In the genomic region with DNA sequence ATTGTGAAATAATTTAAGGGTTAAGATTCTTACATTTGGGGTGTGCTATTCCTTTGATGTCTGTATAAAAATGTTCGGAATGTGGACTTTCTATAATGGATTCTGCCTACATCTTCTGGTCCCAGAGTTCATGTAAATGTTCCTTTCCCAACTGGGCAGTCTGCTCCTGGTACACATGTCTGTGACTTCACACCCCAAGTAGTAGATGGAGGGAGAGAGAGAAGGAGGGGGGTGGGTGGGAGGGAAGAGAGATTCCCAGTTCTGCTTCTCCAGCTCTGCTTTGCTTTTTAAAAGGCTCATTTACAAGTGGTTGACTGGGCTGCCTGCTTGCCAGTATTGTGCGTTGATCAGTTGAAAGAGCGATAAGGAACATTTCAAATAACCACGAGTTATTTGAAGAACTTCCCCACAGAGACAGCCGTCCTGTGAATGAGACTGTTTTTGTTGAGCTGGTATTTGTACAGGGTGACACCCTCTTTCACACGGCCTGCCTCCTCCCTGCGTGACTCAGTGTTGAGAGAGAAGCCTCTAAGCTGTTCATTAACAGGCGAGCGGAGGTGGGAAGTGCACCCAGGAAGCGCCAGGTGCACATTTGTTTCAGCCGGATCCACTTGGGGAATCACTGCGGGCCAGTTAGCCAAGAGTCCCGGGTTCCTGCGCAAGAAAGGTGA, we compare ENCODE assay signal across 8 mouse cellular contexts. TPM values are rescaled to one million over a fixed set of nuclear protein-coding genes. Genes with fewer than 3 reads are reported as not detected.
DNase-seq lines count a peak whose midpoint lies in the region; ATAC-seq and TF ChIP-seq lines count a peak whose summit lies in the region.

Gene Scel, plus strand, starts transcription at position 541 of the 671 bp plus-strand sequence.

- in situ Hi-C loops in Patski (cut with MboI; ENCODE audit: low pct_unique_long_range_greater_than_20kb): loop anchor here (25.0 kb wide), 1 partner anchor 426 kb away; the partner anchor contains the start of gene Fbxl3

- H3K36me3 ChIP-seq in heart, embryonic 14.5 days (ENCODE audit: control insufficient read depth, insufficient read depth, low read length): no peaks in the 10 kb centered on the region
- no peaks in the 10 kb centered on the region for H3K36me3 ChIP-seq in hindbrain, embryonic 13.5 days
- no peaks in the 10 kb centered on the region for H3K36me3 ChIP-seq in liver, embryonic 13.5 days
- no peaks in the 10 kb centered on the region for H3K36me3 ChIP-seq in thymus, adult 2 months (ENCODE audit: control insufficient read depth, insufficient read depth, low read length)

- H3K9me3 ChIP-seq in heart, embryonic 14.5 days (ENCODE audit: control insufficient read depth, low read length): no peaks in the 10 kb centered on the region
- no peaks in the 10 kb centered on the region for H3K9me3 ChIP-seq in hindbrain, embryonic 13.5 days
- no peaks in the 10 kb centered on the region for H3K9me3 ChIP-seq in liver, embryonic 13.5 days (replicated peaks)

- WGBS in heart, embryonic 14.5 days: 11% methylated on average over 14 of the region's 14 CpGs
- WGBS in hindbrain, embryonic 13.5 days: 18% methylated on average over 14 of the region's 14 CpGs
- WGBS in liver, embryonic 13.5 days (ENCODE audit: insufficient replicate concordance): 22% methylated on average over 14 of the region's 14 CpGs
- WGBS in thymus, adult 2 months: 16% methylated on average over 14 of the region's 14 CpGs

- ATAC-seq in heart, embryonic 14.5 days (ENCODE audit: insufficient number of reproducible peaks, insufficient read depth, low FRiP score, low read depth): no peak
- ATAC-seq in Patski: peak; percentile 94
- no peak for ATAC-seq in hindbrain, embryonic 13.5 days (ENCODE audit: low FRiP score)
- no peak for ATAC-seq in liver, embryonic 13.5 days (ENCODE audit: low read depth)

- no peaks in the 10 kb centered on the region for H3K27me3 ChIP-seq in heart, embryonic 14.5 days (ENCODE audit: control insufficient read depth, insufficient read depth, low read length)
- no peaks in the 10 kb centered on the region for H3K27me3 ChIP-seq in Patski
- no peaks in the 10 kb centered on the region for H3K27me3 ChIP-seq in hindbrain, embryonic 13.5 days
- H3K27me3 ChIP-seq in liver, embryonic 13.5 days: no peaks in the 10 kb centered on the region
- no peaks in the 10 kb centered on the region for H3K27me3 ChIP-seq in thymus, adult 2 months (ENCODE audit: control insufficient read depth, insufficient read depth, low read length)

- CTCF ChIA-PET in Patski (lab: Charles Lee): interaction anchor here (0.9 to 4.4 kb wide), 7 partner anchors 11 to 33 kb away, joined by 3 to 15 read pairs (median 4); no protein-coding TSS in a partner anchor

- H3K4me3 ChIP-seq in heart, embryonic 14.5 days (ENCODE audit: control insufficient read depth in 1 of 2, insufficient read depth in 1 of 2, low read depth in 1 of 2, low read length in 2 of 2): peak within 1 kb of the TSS in 1 of 2 experiments; percentile 4; a peak in 1 of 4 replicates
- no peak within 1 kb of the TSS for H3K4me3 ChIP-seq in hindbrain, embryonic 13.5 days
- no peak within 1 kb of the TSS for H3K4me3 ChIP-seq in liver, embryonic 13.5 days (replicated peaks)
- no peak within 1 kb of the TSS for H3K4me3 ChIP-seq in thymus, adult 2 months (ENCODE audit: control insufficient read depth, insufficient read depth, low read length)

- no peak for TF ChIP-seq POLR2A in thymus, adult 2 months (IDR thresholded peaks at IDR 0.05; ENCODE audit: control insufficient read depth, extremely low read depth, insufficient read depth, low read length, poor library complexity)

- H3K4me1 ChIP-seq in heart, embryonic 14.5 days (ENCODE audit: control insufficient read depth in 2 of 2, insufficient read depth in 2 of 2, low read length in 2 of 2): peaks cover 0 to 4% of the 10 kb centered on the region in 2 experiments; a peak in 2 of 4 replicates
- peaks cover 13% of the 10 kb centered on the region for H3K4me1 ChIP-seq in hindbrain, embryonic 13.5 days (replicated peaks)
- no peaks in the 10 kb centered on the region for H3K4me1 ChIP-seq in liver, embryonic 13.5 days (replicated peaks)
- H3K4me1 ChIP-seq in thymus, adult 2 months (replicated peaks; ENCODE audit: control insufficient read depth, insufficient read depth, low read length): 0 out of 2 replicates have a peak, but pooled peaks cover 2% of the 10 kb centered on the region

- DNase-seq in heart, postnatal 25 days (ENCODE audit: low spot score): no peak
- DNase-seq in Patski (ENCODE audit: low read depth, low spot score): peak; percentile 77
- DNase-seq in liver, embryonic 13.5 days: no peak
- DNase-seq in retina, embryonic 14.5 days (ENCODE audit: low spot score): peak; percentile 11
- no peak for DNase-seq in thymus, adult 2 months
- DNase-seq in c-Kit-positive CD71-positive TER-119-positive erythroid progenitor cells, embryonic 14.5 days (ENCODE audit: low spot score): no peak

- peak within 1 kb of the TSS; percentile 56 for H3K4me2 ChIP-seq in heart, embryonic 14.5 days (ENCODE audit: low read length)
- H3K4me2 ChIP-seq in hindbrain, embryonic 13.5 days: peak within 1 kb of the TSS; percentile 41
- 0 out of 2 replicates have a peak within 1 kb of the TSS, but pooled peaks have one; percentile 8 for H3K4me2 ChIP-seq in liver, embryonic 13.5 days

- intact Hi-C loops in heart, postnatal 25 days (cut with DNase I): no loop called here

- POLR2A ChIA-PET in Patski (lab: Charles Lee): interaction anchor here (1.3 to 2.1 kb wide), 2 partner anchors 10 to 13 kb away, joined by 4 to 6 read pairs; no protein-coding TSS in a partner anchor

- H3K27ac ChIP-seq in heart, embryonic 14.5 days (replicated peaks in 1 of 2; ENCODE audit: control insufficient read depth in 1 of 2, insufficient read depth in 1 of 2, low read depth in 2 of 2, low read length in 2 of 2): no peak within 1 kb of the TSS
- no peak within 1 kb of the TSS for H3K27ac ChIP-seq in hindbrain, embryonic 13.5 days
- H3K27ac ChIP-seq in liver, embryonic 13.5 days: no peak within 1 kb of the TSS
- H3K27ac ChIP-seq in thymus, adult 2 months (ENCODE audit: control insufficient read depth, insufficient read depth, low read length): no peak within 1 kb of the TSS

- TF ChIP-seq CTCF in Patski (IDR thresholded peaks at IDR 0.05): no peak
- TF ChIP-seq CTCF in thymus, adult 2 months (IDR thresholded peaks at IDR 0.05; ENCODE audit: borderline replicate concordance, control insufficient read depth, extremely low read depth, insufficient read depth, low read length, poor library complexity): no peak

- H3K9ac ChIP-seq in heart, embryonic 14.5 days (ENCODE audit: low read length): no peak within 1 kb of the TSS
- 0 out of 2 replicates have a peak within 1 kb of the TSS, but pooled peaks have one; percentile 24 for H3K9ac ChIP-seq in hindbrain, embryonic 13.5 days
- H3K9ac ChIP-seq in liver, embryonic 13.5 days: no peak within 1 kb of the TSS

RNA-seq across cellular contexts. Expression of gene Scel, which starts in this region (rescaled TPM):
- polyA plus RNA-seq in heart, embryonic 14.5 days (2014; fragmentation: Nextera tagmentation; extraction: Ambion mirVana): 0.19 and 0.27 TPM in 2 replicates
- under 1 TPM; 0.28 to 0.49 TPM for total RNA-seq in heart, postnatal 25 days (2021)
- 66.6 TPM for polyA plus RNA-seq in Patski (2021)
- 0.08 and 0.16 TPM in 2 replicates for polyA plus RNA-seq in hindbrain, embryonic 13.5 days (2015; fragmentation: Nextera tagmentation; extraction: Ambion mirVana)
- polyA plus RNA-seq in liver, embryonic 13.5 days (2015; fragmentation: Nextera tagmentation; extraction: Ambion mirVana): 0.14 and 0.19 TPM in 2 replicates
- polyA plus RNA-seq in thymus, adult 2 months (2012; rRNA removed): 0.07 and 0.10 TPM in 2 replicates

Comparison
In these comparisons a context has a peak if more than half of its experiments do, and no peak if none do; other contexts are left out.
1. RNA of gene Scel (polyA plus RNA-seq): 66.6 TPM in Patski (single experiment); 0.19 to 0.27 TPM in heart, embryonic 14.5 days, 0.08 to 0.16 TPM in hindbrain, embryonic 13.5 days, 0.14 to 0.19 TPM in liver, embryonic 13.5 days and 0.07 to 0.10 TPM in thymus, adult 2 months; every median in the first group is over 10 times any median in the second.
2. DNase-seq: peak in Patski (single experiment) and retina, embryonic 14.5 days (single experiment); none in heart, postnatal 25 days (single experiment), liver, embryonic 13.5 days (single experiment), thymus, adult 2 months (single experiment) and c-Kit-positive CD71-positive TER-119-positive erythroid progenitor cells, embryonic 14.5 days (single experiment).
3. Peak in every context shown above with its lines, with median percentiles within 50 percentile points of each other: H3K4me2 ChIP-seq.